Mouse (Mus musculus): ENCODE measurements around the gene Fam102b.

Fam102b gene

DNA sequence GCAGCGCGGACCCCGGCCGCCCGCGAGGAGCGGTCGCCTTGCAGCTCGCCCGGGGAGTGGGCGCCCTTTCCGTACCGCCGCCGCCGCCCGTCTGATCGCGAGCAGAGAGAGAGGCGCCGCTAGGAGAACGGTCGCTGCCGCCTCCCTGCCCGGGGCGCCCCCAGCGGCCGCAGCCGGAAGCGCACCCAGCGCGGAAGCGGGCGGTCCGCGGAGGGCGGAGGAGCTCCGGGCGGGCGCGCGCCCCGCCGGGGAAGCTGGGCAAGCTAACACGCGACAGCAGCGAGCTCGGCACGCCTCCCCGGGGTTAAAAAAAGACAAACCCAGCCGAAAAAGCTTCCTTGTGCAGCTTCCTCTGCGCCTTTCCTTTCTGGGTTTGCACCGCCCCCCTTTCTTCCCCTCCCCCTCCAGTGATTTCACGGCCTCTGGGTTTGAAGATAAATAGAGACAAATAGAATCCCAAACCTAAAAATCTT, at the start of gene Fam102b:
Gene Fam102b, minus strand, starts transcription at position 93 of the 473 bp plus-strand sequence.
- DNase-seq (ENCODE audit: low read depth), result peak; percentile 75

DNA sequence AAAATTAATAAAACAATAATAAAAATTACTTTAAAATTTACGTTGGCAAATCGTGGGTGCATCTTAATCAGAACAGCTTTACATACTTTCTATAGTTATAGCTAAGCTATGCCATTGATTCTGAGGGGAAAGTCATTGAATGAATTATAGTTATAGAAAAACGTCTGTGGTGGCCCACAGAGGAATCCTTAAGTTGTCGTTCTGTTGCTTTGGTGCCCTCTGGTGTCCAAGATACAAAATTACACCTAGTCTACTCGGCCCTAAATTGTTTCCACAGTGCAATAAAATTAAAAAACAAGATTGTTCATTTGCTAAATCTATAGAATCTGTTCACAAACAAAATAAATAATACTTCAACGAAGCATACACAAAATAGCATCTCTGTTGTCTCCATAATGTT, 35.6 kb upstream of the Fam102b start:
- DNase-seq (ENCODE audit: low read depth), result peak; percentile 54

DNA sequence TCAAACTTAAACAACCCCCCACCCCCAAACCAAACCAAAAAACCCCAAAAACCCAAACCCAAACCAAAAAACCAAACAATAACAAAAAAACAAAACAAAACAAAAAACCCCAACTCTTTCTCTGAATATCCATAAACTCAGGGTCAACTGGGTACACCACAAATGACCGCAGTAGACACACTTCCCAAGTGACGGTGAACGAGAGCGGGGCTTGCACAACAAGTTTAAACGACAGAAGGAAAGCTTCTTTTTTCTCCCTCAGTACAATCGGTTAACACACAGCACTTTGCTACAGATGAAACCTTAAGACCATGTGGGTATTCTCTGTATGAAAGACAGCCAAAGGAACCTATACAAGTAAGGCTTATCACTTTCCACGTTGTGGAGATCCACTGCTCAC, 35.0 kb upstream of the Fam102b start:
- DNase-seq (ENCODE audit: low read depth), result no peak

DNA sequence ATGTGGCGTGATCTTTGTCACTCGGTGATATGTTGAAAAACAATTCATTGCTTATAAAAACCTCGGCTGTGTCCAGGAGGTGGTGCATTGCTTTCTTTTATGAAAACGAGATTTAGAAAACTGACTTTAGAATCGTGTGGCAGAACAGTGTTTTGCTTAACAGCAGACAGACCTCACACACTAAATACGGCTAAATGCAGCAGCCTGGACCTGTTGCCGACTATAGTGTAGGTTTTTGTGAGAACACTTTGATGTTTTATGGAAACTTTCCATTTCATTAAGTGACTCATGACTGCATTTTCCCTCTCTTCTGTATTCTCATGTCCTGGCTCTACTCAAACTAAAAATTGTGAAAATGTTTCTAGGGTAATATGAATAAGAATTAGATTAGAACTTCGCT, 32.5 kb upstream of the Fam102b start:
- no peak for DNase-seq (ENCODE audit: low read depth)

DNA sequence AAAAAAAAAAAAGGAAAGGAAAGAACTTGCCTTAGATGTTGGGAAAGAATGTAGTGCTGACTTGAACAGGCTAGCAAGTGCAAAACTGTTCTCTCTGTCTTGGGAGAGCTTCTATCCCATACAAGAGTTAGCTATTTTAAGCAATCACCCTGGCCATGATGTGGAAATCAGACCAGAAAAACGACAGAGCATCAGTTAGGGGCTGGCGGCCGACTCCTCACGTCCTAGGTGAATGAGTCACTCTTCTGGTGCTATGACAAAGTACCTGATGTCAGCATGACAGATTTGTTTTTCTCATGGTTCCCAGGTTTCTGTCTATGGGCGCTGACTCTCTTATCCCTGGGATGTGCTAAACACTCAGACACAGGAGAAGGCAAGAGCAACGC, 24.5 kb upstream of the Fam102b start:
- no peak for DNase-seq (ENCODE audit: low read depth)

DNA sequence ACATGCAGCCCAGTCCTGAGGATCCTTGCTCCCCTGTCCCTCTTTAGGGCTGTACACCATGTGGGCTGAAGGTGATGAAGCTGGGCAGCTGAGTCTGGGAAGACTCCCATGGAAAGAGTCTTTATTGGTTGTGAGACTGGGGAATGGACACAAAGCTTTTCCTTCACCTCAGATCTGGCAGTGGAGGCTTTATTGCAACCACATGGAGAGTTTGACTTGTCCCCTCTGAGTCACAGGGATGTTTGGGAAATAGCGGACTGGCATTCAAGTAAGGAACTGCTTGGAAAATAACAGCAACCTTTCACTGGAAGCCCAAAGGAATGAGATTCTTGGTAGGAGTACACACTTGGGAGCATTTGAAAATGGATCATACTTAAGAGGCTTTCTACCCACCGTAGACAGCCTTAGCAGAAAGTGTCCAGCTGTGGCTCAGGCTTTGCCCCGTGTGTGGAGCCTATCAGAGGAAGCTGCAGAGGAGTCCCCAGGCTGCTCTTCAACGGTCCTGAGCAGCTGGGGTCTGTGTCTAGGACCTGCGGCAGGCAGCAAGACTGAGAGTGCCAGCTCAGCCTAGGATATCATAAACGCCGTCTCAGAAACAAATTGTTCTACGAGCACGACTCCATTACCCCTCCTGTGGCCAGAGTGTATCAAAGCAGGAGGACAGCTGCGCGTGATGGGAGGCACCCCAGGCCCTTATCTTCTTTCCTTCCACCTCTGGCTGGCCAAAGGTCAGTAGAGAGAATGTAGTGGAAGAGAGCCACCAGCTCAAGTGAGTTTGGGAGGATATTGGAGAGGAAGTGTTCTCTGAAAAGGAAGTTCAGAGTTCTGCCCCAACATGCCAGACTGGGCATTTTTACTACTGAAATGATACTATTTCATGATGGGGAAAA, 23.9 kb upstream of the Fam102b start:
- DNase-seq (ENCODE audit: low read depth), result no peak

DNA sequence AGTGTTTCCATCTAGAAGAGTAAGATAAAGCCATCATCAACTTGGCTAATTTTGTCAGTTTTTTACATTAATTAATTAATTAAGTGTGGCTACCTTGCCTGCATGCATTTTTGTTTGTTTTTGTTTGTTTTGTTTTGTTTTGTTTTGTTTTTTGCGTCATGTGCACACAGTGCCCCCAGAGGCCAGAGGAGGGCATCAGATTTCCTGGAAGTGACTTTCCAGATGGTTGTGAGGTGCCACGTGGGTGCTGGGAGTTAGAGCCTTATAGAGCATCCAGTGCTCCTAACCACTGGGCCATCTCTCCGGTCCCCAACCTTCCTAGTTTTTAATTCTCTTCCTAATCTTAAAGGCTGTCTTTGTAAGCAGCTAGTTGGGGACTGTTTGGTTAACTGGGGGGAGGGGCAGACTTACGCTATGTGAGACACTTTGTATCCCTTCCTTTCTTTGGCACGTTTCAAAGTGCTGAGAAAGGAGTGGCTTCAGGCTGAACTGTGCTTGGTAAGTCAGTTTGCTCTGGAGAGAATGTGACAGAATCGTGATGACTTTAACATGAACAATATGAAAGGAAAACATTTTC, 20.4 kb upstream of the Fam102b start:
- no peak for DNase-seq (ENCODE audit: low read depth)

DNA sequence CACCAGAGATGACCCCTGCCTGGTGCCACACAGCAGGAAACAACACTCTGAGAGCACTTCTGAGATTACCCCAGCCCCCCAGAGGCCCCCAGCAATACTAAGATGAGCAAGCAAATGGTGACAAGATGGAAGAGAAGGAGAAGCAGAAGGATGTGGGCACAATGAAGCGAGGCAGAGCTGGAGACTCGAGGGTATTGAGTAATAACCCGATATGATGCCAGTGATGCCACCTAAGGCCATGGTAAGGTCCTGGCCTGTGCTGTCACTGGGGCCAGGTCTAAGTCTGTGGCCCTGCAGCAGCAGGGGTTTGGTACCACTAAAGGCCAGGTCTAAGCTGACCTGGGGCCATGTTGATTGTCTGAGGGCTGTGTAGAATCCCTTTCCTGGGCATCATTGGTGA, 19.0 kb upstream of the Fam102b start:
- DNase-seq (ENCODE audit: low read depth), result no peak

DNA sequence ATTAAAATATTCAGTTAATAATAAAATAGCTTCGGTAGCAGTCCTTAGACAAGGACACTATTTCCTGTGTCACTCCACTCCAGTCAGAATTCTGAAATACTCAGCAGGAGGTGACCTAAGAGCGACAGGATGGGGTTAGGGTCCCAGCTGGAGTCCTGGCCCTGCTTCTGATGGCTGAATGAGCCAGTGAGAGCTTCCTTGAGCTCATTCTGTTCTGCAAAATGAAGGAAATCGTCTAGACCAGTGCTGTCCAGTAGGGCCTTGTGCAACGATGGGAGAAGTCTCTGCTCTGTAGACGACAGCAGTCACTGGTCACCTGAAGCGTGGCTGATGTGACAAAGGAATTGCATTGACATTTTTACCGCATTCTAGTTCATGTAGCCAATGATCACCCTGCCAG, 16.0 kb upstream of the Fam102b start:
- no peak for DNase-seq (ENCODE audit: low read depth)

DNA sequence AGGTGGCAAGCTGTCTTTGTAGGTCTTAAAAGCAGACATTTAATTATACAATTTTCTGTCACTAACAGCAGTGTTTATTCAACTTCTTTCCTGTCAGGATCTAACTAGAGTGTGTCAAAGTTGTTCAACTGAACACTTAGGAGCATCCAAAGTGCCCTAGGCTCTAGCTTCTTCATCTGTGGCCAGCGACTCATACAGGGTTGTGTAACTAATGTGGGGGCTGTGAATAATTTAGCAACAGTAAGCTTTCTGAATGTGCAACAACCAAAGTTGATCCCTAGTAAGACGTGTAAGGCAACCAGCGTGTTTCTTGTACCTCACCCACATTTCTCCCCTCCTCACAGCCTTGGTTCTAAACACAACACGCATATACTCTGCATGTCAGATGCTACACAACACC, 13.5 kb upstream of the Fam102b start:
- no peak for DNase-seq (ENCODE audit: low read depth)

DNA sequence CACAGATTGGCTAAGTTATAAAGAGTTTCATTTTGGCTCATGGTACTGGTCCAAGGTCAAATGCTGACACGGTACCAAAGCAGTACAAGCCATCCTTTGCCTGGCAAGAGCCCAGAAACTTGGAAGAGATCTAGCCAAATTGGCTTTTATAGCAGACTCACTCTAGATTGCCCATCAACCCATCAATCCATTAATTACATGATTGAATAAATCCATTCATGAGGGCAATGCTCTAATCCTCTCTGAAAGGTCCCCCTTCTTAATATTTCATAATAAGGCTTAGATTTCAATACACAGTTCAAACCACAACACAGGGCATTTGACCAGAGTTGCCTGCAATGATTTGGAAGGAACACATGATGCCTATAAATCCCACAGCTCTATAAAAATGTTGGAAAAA, 7.0 kb upstream of the Fam102b start:
- DNase-seq (ENCODE audit: low read depth), result no peak

DNA sequence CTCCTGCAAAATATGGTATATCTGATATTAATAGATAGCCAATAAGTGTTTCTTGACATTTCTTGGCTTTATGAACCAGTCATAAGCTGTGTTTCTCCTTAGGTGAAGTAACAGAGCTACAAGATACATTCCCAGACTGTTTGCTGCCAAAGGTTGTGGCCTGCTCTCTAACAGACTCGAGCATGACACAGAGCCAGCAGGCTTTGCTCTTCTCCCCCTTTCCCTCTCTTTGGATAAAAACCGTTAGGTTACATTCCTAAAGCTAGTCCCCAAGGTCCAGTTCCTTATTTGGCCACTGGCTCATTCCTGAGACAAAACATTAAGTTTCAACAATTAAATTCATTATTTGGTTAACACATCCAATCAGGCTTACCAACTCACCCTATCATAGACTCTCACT, 4.9 kb upstream of the Fam102b start:
- no peak for DNase-seq (ENCODE audit: low read depth)

DNA sequence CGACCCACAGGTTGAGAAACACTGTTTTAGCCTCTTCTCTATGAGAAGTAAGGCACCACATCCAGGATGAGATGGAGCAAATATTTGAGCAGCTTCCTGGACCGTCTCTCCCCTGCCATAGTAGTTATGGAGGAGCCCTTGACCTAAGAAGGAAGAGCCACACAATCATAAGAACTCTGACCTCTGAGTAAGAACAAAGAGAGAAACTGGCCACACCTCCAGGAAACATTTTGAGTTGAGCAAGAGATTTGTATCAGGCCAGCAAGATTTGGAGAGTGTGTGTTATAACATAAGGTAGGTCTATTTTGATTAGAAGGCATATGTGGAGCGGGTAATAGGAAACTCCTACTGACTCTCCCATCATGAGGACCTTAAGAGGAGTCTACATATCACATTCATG, 4.2 kb upstream of the Fam102b start:
- DNase-seq (ENCODE audit: low read depth), result no peak

DNA sequence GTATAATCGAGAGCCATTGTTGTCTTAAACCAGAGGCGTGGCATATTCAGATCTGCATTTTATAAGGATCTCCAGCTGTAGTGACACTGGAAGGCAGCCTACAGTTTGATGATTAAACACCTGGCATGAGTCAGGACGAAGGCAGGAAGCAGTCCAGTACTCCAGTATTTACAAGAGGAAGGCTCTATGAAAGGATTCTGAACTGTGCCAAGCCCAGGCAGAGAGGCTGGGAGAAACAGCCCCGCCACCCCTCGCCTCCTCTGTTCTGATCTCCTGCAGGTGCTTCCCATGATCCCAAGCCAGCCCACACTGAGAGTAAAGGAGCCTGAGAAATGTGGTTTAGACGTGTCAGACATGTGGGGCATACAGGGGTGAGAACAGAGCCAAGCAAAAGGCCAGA, 3.4 kb upstream of the Fam102b start:
- DNase-seq (ENCODE audit: low read depth), result no peak

DNA sequence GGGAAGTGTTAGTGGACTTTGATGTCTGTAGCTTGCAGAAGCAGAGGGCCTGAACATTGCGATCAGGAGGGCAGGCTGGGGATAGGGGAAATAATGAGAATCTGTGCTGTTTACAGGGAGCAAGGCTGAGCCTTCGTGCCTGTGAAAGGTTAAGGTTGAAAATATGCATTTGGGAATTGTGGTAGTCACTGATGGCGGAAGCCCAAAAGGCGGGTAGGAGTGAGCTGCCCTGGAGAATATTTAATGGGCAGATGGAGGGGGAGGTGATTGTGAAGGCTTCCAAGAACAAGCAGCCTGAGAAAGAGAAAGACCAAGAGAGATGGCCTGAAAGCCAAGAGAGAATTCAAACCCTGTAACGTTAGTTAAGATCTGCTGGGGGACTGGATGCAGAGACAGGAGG, 2.3 kb upstream of the Fam102b start:
- DNase-seq (ENCODE audit: low read depth), result no peak

DNA sequence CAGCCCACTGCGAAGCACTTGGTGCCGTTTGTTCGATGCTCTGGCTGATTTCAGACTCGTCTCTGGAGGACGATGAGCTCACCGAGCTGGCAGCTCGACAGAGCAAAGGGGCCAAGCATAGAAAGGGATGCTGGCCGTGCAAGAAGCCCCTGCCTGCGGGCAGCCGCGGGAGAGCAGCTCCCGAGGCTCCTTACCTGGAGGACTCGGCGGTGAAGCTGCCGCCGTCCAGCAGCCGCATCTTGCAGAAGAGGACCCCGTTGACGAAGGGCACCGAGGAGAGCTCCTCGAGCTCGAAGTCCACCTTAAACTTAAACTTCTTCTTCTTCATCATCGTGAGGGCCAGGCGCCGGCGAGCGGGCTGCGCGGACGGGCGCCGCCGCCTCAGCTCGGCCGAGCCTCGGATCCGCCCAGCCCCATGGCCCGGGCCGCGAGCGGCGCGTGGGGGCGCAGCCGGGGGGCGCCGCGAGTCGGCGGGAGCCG, 376 bp downstream of the Fam102b start:
- peak; percentile 25 for DNase-seq (ENCODE audit: low read depth)

DNA sequence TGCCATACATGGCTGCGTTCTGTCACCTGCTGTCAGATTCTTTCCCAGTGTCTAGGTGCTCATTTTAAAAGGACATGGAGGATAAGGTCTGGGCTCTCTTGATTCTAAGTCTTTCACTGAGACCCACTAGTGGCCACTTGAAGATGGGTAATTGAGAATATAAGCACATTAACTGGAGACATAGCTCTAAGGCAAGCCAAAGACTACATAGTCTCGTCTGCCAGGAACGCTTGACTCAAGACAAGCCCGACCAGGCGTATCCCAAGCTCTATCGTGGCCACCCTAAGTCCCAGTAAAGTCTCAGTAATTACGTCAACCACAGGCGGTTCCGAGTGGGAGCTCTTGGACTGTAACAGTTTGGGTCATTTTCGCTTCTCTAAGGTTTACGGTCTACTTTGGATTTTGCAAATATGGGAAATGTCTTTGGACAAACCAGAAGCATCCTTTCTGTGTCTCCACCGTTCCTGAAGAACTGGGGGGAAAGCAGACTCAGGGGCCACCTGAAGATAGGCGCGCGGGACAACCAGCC, 881 bp downstream of the Fam102b start:
- DNase-seq (ENCODE audit: low read depth), result peak; percentile 23

DNA sequence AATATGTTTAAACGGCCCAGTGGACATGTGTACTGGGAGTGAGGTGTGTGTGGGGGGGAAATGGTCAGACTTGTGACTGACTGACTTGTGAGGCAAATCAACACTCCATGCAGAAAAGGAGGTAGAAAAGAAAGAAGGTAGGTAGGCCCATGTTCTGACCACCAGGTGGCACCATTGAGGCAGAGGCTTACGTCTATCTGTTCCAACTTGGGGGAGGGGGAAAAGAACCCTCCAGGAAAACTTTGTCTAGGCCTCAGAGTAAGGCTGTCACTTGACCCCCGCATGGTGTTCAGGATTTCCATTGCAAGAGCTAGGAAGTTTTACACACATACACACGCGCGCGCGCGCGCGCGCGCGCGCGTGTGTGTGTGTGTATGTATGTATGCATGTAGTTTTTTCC, 1.8 kb downstream of the Fam102b start:
- peak; percentile 73 for DNase-seq (ENCODE audit: low read depth)

DNA sequence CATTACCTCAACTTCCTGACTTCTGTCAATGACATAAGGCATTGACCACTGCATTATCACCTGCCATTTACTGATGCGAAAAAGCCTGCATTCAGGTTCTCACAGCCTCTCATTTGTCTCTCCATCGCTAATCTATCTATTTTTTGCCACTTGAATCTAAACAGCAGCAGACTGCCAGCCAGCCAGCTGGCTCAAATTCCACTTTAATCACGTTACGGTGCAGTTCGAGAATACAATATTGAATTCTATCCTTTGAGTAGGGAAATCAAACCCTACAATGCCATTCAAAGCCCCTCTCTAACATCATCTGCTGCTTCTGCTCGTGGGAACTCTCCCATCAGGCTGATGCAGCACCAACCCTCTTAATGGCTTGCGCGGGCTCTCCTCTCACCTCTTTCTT, 4.3 kb downstream of the Fam102b start:
- no peak for DNase-seq (ENCODE audit: low read depth)

DNA sequence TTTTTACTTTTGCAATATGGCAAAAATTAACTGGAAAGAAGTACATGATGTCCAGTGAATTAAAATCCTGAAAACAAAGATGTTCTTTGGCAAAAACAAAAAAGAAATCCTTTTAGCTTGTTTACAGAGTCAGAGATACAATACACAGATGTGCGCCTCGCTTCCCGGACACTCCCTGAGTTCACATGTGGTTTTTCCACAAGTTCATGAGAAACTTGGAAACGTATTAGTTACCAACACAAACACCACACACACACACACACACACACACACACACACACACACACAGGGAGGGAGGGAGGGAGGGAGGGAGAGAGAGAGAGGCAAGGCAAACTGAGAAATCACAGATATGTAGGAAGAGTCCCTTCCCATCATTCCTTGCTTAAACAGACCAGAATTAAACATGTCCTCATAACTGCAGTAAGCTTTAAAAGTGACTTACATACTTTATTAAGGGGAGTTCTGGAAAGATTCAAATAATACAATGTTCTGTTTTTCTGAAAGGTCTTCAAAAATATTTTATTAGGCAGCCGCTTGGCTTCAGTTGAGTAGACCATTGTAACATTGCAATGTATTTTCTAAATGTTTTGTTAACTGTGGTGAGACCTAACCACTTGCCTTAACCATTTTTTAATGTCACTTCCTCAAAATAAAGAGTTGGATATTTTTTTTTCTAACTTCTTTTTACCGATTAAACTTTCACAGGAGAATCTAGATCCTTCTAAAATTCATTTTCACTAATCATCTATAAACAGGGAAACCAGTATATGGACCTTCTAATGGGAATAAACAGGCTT, 5.5 kb downstream of the Fam102b start:
- DNase-seq (ENCODE audit: low read depth), result no peak

DNA sequence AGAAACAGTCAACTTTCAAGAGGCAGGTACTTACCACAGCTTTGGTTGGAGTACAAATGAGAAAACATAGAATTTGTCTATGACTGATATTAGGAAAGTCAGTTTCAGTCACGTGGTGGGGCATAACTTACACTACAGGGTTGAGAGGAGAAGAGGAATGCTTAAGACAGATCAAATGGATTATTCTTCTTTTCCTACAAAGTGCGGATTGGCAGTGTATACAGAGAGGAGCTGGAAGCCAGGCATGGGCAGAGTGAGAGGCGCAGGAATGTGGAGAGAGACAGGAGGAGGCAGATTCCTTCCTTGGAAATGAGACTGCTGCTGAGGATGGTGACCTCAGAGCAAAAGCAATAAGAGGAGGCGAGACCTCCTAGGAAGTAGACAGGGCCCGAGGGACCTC, 9.1 kb downstream of the Fam102b start:
- DNase-seq (ENCODE audit: low read depth), result no peak

DNA sequence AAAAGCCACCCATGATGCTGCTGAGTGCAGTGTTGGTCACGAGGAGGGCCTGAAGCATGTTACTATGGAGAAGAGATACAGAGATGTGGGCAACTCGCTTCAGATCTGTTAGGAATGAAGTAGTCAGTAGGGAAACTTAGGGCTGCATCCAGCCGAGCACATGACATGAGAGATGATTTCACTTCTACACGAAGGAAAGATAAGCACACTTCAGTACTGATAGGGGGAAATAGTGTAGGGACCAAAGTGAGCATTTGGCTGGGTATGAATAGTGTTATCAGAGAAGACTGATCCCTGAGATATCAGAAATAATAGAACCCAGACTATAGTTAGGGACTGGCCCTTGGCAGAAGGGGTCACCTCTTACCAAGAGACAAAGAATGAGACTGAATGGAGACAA, 14.8 kb downstream of the Fam102b start:
- DNase-seq (ENCODE audit: low read depth), result no peak
